Mouse (Mus musculus): ENCODE measurements around the gene Tns3. TPM values are rescaled to one million over a fixed set of nuclear protein-coding genes. Genes with fewer than 3 reads are reported as not detected.

Tns3 gene
- polyA plus RNA-seq, 1 experiment from 2014 or later = 75.4 TPM

GRCm38 (mm10) chr11:8694096-8694495 is 29.8 kb upstream of the Tns3 start:
- in situ Hi-C loops (cut with MboI; ENCODE audit: low pct_unique_long_range_greater_than_20kb) = no loop called here
- no peak for ATAC-seq
- CTCF ChIA-PET = interaction anchor here (1.0 to 1.2 kb wide), 2 partner anchors 23 to 152 kb away, joined by 3 read pairs; no protein-coding TSS in a partner anchor
- no peak for TF ChIP-seq CTCF (IDR thresholded peaks at IDR 0.05)
- no peaks in the 10 kb centered on the region for H3K27me3 ChIP-seq
- POLR2A ChIA-PET = no interaction called here
- no peak for DNase-seq (ENCODE audit: low read depth, low spot score)

GRCm38 (mm10) chr11:8692536-8693471 is 28.5 kb upstream of the Tns3 start:
- no peak for DNase-seq (ENCODE audit: low read depth, low spot score)
- TF ChIP-seq CTCF (IDR thresholded peaks at IDR 0.05) = no peak
- in situ Hi-C loops (cut with MboI; ENCODE audit: low pct_unique_long_range_greater_than_20kb) = no loop called here
- peak; percentile 88 for ATAC-seq
- no peaks in the 10 kb centered on the region for H3K27me3 ChIP-seq
- ChIA-PET CTCF (interaction anchor here (0.7 to 1.4 kb wide), 5 partner anchors 9 to 167 kb away, joined by 3 to 5 read pairs (median 4); no protein-coding TSS in a partner anchor), POLR2A (interaction anchor here (1.0 kb wide), 1 partner anchor 161 kb away, joined by 3 read pairs; no protein-coding TSS in a partner anchor)

GRCm38 (mm10) chr11:8692162-8692535 is 27.8 kb upstream of the Tns3 start:
- ATAC-seq (no peak), DNase-seq (ENCODE audit: low read depth, low spot score) (no peak)
- CTCF ChIA-PET = interaction anchor here (0.7 to 1.4 kb wide), 4 partner anchors 14 to 168 kb away, joined by 3 to 5 read pairs (median 4); no protein-coding TSS in a partner anchor
- in situ Hi-C loops (cut with MboI; ENCODE audit: low pct_unique_long_range_greater_than_20kb) = no loop called here
- no peaks in the 10 kb centered on the region for H3K27me3 ChIP-seq
- POLR2A ChIA-PET = interaction anchor here (0.7 kb wide), 1 partner anchor 16 kb away, joined by 3 read pairs; no protein-coding TSS in a partner anchor
- no peak for TF ChIP-seq CTCF (IDR thresholded peaks at IDR 0.05)

- no peaks in the 10 kb centered on the region for H3K27me3 ChIP-seq
- CTCF ChIA-PET = interaction anchor here (1.0 kb wide), 1 partner anchor 158 kb away, joined by 3 read pairs; no protein-coding TSS in a partner anchor
- DNase-seq (ENCODE audit: low read depth, low spot score) (no peak), ATAC-seq (no peak)
- in situ Hi-C loops (cut with MboI; ENCODE audit: low pct_unique_long_range_greater_than_20kb) = no loop called here
- POLR2A ChIA-PET = interaction anchor here (0.7 kb wide), 1 partner anchor 15 kb away, joined by 3 read pairs; no protein-coding TSS in a partner anchor
- TF ChIP-seq CTCF (IDR thresholded peaks at IDR 0.05) = no peak
Measured at GRCm38 (mm10) chr11:8691605-8692004, 27.3 kb upstream of the Tns3 start.

GRCm38 (mm10) chr11:8690633-8691032 is 26.3 kb upstream of the Tns3 start:
- no peaks in the 10 kb centered on the region for H3K27me3 ChIP-seq
- DNase-seq (ENCODE audit: low read depth, low spot score) = no peak
- ATAC-seq = no peak
- ChIA-PET CTCF (interaction anchor here (1.1 kb wide), 1 partner anchor 133 kb away, joined by 3 read pairs; no protein-coding TSS in a partner anchor), POLR2A (no interaction called here)
- TF ChIP-seq CTCF (IDR thresholded peaks at IDR 0.05) = no peak
- in situ Hi-C loops (cut with MboI; ENCODE audit: low pct_unique_long_range_greater_than_20kb) = no loop called here

GRCm38 (mm10) chr11:8689515-8689914 is 25.2 kb upstream of the Tns3 start:
- ATAC-seq (no peak), DNase-seq (ENCODE audit: low read depth, low spot score) (no peak)
- no peak for TF ChIP-seq CTCF (IDR thresholded peaks at IDR 0.05)
- ChIA-PET CTCF (interaction anchor here (1.1 kb wide), 1 partner anchor 134 kb away, joined by 3 read pairs; no protein-coding TSS in a partner anchor), POLR2A (no interaction called here)
- in situ Hi-C loops (cut with MboI; ENCODE audit: low pct_unique_long_range_greater_than_20kb) = no loop called here
- no peaks in the 10 kb centered on the region for H3K27me3 ChIP-seq

- DNase-seq (ENCODE audit: low read depth, low spot score) (no peak), ATAC-seq (no peak)
- no peaks in the 10 kb centered on the region for H3K27me3 ChIP-seq
- in situ Hi-C loops (cut with MboI; ENCODE audit: low pct_unique_long_range_greater_than_20kb) = no loop called here
- POLR2A ChIA-PET = no interaction called here
- CTCF ChIA-PET = no interaction called here
- TF ChIP-seq CTCF (IDR thresholded peaks at IDR 0.05) = no peak
Measured at GRCm38 (mm10) chr11:8688907-8689306, 24.6 kb upstream of the Tns3 start.

GRCm38 (mm10) chr11:8686501-8686900 is 22.2 kb upstream of the Tns3 start:
- CTCF ChIA-PET = interaction anchor here (1.6 kb wide), 1 partner anchor 20 kb away, joined by 3 read pairs; no protein-coding TSS in a partner anchor
- POLR2A ChIA-PET = no interaction called here
- DNase-seq (ENCODE audit: low read depth, low spot score) = no peak
- in situ Hi-C loops (cut with MboI; ENCODE audit: low pct_unique_long_range_greater_than_20kb) = no loop called here
- no peak for TF ChIP-seq CTCF (IDR thresholded peaks at IDR 0.05)
- no peaks in the 10 kb centered on the region for H3K27me3 ChIP-seq
- ATAC-seq = no peak

GRCm38 (mm10) chr11:8686061-8686460 is 21.7 kb upstream of the Tns3 start:
- in situ Hi-C loops (cut with MboI; ENCODE audit: low pct_unique_long_range_greater_than_20kb) = no loop called here
- no peak for DNase-seq (ENCODE audit: low read depth, low spot score)
- ATAC-seq = peak; percentile 52
- ChIA-PET CTCF (interaction anchor here (1.2 to 1.6 kb wide), 2 partner anchors 9 to 20 kb away, joined by 3 read pairs; no protein-coding TSS in a partner anchor), POLR2A (no interaction called here)
- no peak for TF ChIP-seq CTCF (IDR thresholded peaks at IDR 0.05)
- H3K27me3 ChIP-seq = no peaks in the 10 kb centered on the region

GRCm38 (mm10) chr11:8685195-8685594 is 20.9 kb upstream of the Tns3 start:
- TF ChIP-seq CTCF (IDR thresholded peaks at IDR 0.05) = no peak
- DNase-seq (ENCODE audit: low read depth, low spot score) (no peak), ATAC-seq (peak; percentile 33)
- ChIA-PET POLR2A (interaction anchor here (0.6 kb wide), 1 partner anchor 1490 kb away, joined by 3 read pairs; no protein-coding TSS in a partner anchor), CTCF (interaction anchor here (1.2 to 1.6 kb wide), 2 partner anchors 9 to 21 kb away, joined by 3 read pairs; no protein-coding TSS in a partner anchor)
- in situ Hi-C loops (cut with MboI; ENCODE audit: low pct_unique_long_range_greater_than_20kb) = no loop called here
- no peaks in the 10 kb centered on the region for H3K27me3 ChIP-seq

GRCm38 (mm10) chr11:8684262-8684661 is 19.9 kb upstream of the Tns3 start:
- no peak for DNase-seq (ENCODE audit: low read depth, low spot score)
- POLR2A ChIA-PET = no interaction called here
- in situ Hi-C loops (cut with MboI; ENCODE audit: low pct_unique_long_range_greater_than_20kb) = no loop called here
- no peaks in the 10 kb centered on the region for H3K27me3 ChIP-seq
- no peak for TF ChIP-seq CTCF (IDR thresholded peaks at IDR 0.05)
- no peak for ATAC-seq
- CTCF ChIA-PET = no interaction called here
